Mouse (Mus musculus): Measurements from ENCODE around the gene Pirb. TPM values are rescaled to one million over a fixed set of nuclear protein-coding genes. Genes with fewer than 3 reads are reported as not detected.

Gene Pirb
- polyA plus RNA-seq, 1 experiment from 2014 or later: 0.84 TPM

DNA sequence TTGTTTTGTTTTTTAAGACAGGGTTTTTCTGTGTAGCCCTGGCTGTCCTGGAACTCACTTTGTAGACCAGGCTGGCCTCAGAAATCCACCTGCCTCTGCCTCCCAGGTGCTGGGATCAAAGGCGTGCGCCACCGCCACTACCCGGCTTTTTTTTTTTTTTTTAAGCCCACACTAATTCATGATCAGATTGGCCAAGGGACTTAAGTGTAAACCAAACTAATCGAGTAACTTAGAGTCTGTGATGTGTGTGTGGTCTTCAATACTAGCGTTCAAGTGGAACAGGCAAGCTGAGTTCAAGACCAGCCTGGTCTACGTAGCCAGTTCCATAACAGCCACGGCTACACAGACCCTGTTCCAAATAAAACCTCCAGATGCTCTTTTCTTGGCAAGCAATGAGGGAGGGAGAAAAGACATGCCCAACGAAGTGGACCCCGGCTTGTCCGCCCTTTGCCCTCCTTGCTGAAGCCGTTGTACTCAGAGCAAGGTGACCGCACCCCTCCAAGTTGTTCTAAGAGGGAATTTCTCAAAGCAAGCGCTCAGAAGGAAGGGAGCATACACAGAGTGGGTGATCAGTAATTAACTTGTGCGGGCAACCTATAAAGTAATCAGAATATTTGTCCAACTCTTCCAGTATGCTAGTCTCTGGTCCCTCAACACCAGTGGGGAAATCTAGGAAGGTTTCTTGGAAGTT is 55.5 kb downstream of the Pirb start:
- peak overlapping the region; percentile 89 for H3K27ac ChIP-seq
- no peaks in the 10 kb centered on the region for H3K9me3 ChIP-seq (replicated peaks)
- peak; percentile 30 for ATAC-seq (ENCODE audit: low read depth)
- peak; percentile 6 for DNase-seq
- no peaks in the 10 kb centered on the region for H3K27me3 ChIP-seq
- peaks cover 41% of the 10 kb centered on the region for H3K36me3 ChIP-seq
- 23% methylated on average over 15 of the region's 15 CpGs for WGBS (ENCODE audit: insufficient replicate concordance)
- peak overlapping the region; percentile 94 for H3K4me2 ChIP-seq
- H3K4me3 ChIP-seq (replicated peaks): peak overlapping the region; percentile 74
- peak overlapping the region; percentile 82 for H3K9ac ChIP-seq
- H3K4me1 ChIP-seq (replicated peaks): peaks cover 48% of the 10 kb centered on the region

Other genes starting within 250 kb of the Pirb start
- 0.07 TPM in 1 of 2 replicates, not detected in the other for gene Tarm1, start 217.8 kb downstream of the Pirb start, polyA plus RNA-seq (2015; fragmentation: Nextera tagmentation; extraction: Ambion mirVana)
- not detected in 2 replicates for gene Oscar, start 104.2 kb downstream of the Pirb start, polyA plus RNA-seq (2015; fragmentation: Nextera tagmentation; extraction: Ambion mirVana)
- gene Ndufa3, start 103.0 kb downstream of the Pirb start, polyA plus RNA-seq (2015; fragmentation: Nextera tagmentation; extraction: Ambion mirVana): 224 and 292 TPM in 2 replicates
- 12.7 and 13.0 TPM in 2 replicates for gene Tfpt, start 90.5 kb downstream of the Pirb start, polyA plus RNA-seq (2015; fragmentation: Nextera tagmentation; extraction: Ambion mirVana)
- 79.1 and 83.7 TPM in 2 replicates for gene Prpf31, start 90.4 kb downstream of the Pirb start, polyA plus RNA-seq (2015; fragmentation: Nextera tagmentation; extraction: Ambion mirVana)
- 22.8 and 25.3 TPM in 2 replicates for gene Cnot3, start 75.1 kb downstream of the Pirb start, polyA plus RNA-seq (2015; fragmentation: Nextera tagmentation; extraction: Ambion mirVana)
- gene Leng1, start 54.6 kb downstream of the Pirb start, polyA plus RNA-seq (2015; fragmentation: Nextera tagmentation; extraction: Ambion mirVana): 7.2 and 8.6 TPM in 2 replicates
- 7.3 and 7.8 TPM in 2 replicates for gene Tmc4, start 42.8 kb downstream of the Pirb start, polyA plus RNA-seq (2015; fragmentation: Nextera tagmentation; extraction: Ambion mirVana)
- 41.7 and 43.6 TPM in 2 replicates for gene Tsen34, start 27.5 kb downstream of the Pirb start, polyA plus RNA-seq (2015; fragmentation: Nextera tagmentation; extraction: Ambion mirVana)
- 19.8 and 20.0 TPM in 2 replicates for gene Mboat7, start 26.9 kb downstream of the Pirb start, polyA plus RNA-seq (2015; fragmentation: Nextera tagmentation; extraction: Ambion mirVana)
- gene Rps9, start 16.4 kb downstream of the Pirb start, polyA plus RNA-seq (2015; fragmentation: Nextera tagmentation; extraction: Ambion mirVana): 1,306 and 1,329 TPM in 2 replicates
- not detected in 2 replicates for gene Gm15448, start 105.3 kb upstream of the Pirb start, polyA plus RNA-seq (2015; fragmentation: Nextera tagmentation; extraction: Ambion mirVana)
- 0.45 and 0.52 TPM in 2 replicates for gene Pira2, start 124.7 kb upstream of the Pirb start, polyA plus RNA-seq (2015; fragmentation: Nextera tagmentation; extraction: Ambion mirVana)
- gene Gm14548, start 177.7 kb upstream of the Pirb start, polyA plus RNA-seq (2015; fragmentation: Nextera tagmentation; extraction: Ambion mirVana): 0.16 and 0.23 TPM in 2 replicates
- gene Lilra6, start 195.1 kb upstream of the Pirb start, polyA plus RNA-seq (2015; fragmentation: Nextera tagmentation; extraction: Ambion mirVana): 0.09 and 0.21 TPM in 2 replicates